Mouse (Mus musculus): Measurements from ENCODE around the gene Ctsc.
"Not testable (repeated sequence)": the region's sequence is repeated elsewhere in the genome, so short reads cannot be mapped to it uniquely, and the experiment has no call there.

The Ctsc gene

DNA sequence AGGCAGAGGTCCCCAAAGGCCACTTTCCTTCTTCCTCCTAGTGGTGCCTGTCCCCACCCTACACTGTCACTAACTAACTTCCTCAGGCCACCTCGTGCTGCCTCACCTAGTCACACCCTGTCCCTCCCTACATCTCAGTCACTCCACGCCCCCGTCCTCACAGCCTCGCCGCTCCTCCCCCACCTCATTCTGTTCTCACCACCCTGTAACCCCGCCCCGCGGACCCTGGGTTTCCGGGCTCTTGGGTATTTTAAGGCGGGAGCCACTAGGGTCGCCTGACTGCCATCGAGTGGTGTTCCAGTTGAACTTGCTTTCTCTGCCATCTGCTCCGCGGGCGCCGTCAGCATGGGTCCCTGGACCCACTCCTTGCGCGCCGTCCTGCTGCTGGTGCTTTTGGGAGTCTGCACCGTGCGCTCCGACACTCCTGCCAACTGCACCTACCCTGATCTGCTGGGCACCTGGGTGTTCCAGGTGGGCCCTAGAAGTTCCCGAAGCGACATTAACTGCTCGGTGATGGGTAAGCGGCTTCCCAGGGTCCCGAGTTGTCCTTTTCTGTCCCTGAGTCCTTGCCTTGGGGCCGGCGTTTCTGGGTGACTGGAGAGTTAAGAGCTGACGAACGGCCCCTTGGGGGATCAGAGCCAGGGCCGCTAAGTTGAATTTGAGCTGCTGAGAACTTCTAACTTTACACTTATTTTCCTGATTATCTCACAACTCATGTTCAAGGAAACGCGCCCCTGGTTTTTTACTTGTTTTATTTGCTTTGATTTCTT, at the start of gene Ctsc:
TSS of gene Ctsc (plus strand) at position 228 of the 770 bp plus-strand sequence.
- DNase-seq (ENCODE audit: low spot score), result peak; percentile 79

DNA sequence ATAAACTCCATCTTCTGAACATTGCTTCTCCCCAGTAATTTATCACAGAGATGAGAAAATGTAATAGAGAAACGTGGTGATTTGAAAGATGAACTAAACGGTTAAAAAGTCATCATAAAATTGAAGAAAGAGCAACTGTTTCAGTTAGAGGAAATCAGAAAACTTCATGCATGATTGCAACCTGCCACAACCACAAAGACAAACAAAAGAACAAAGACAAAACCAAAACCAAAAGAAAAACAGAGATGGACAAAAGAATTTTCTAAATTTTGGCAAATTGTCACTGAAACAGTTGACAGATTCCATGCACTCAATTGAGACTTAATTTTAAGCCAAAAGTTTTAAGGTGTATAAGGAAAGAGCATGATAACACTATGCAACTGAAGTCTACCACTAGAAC, 48.8 kb upstream of the Ctsc start:
- no peak for DNase-seq (ENCODE audit: low spot score)

DNA sequence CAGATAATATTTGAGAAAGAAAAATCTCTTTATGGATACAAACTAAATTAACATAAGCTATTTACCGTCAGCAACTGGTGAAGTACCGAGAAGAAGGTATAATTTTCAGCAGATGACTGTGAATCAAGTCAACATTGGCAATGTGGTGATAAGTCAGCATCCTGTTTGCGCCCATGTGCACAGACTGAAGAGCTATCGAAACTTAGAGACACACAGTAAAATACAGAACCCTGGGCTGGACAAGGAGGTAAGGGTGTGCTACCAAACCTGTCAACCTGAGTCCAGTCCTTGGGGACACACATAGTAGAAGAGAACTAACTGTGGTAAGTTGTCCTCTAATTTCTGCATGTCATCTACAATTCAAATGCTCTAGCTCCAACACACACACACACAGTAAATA, 47.8 kb upstream of the Ctsc start:
- no peak for DNase-seq (ENCODE audit: low spot score)

DNA sequence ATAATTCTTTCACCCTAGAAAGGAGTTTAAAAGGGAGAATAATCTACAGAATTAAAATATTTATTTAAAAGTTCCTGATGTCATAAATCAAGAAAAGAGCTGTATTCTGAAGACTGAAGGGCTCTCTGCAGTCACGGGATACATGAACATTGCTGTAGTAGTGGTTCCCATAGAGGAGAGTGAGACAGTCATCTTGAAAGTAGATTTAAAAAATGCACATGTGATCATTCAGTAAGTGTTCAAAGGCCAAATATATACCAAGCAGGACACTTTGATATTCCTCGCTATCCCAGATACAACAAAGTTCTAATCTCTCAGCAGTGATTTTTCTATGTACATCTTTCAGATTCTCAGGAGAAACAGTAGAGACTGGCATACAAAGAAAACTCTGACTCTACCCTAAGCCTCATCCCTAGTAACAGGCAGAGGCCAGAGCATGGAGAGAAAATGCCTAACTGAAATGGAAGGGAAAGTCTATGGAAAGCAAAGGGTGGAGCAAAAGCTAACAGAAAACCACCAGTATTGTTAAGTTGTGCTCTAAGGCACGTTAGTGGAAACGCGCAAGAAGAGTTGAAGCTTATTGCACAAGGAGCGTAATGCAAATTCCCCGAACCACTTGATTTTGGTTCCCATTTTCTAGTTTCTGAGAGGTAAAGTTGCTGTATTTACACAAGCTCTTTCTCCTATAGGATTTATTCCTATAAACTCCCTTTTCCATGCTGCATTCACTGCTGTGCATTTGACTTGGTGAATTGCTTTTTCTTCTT, 46.9 kb upstream of the Ctsc start:
- DNase-seq (ENCODE audit: low spot score), result no peak

DNA sequence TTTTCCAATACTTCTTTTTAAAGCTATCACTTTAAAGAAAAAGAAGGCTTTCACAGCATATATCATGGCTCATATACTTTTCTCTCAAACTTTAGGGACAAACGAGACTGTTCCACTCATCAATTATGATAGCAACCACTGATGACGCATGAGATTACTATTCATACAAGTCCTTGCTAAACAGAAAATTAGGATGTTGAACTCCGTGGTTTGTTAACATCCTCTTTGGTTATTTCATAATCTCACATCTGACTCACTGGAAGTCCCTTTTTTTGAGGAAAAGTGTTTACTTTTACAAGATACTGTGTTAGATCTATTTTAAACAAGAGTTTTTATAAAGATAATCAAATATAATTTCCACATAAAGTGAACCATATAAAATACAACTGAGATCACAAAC, 34.8 kb upstream of the Ctsc start:
- DNase-seq (ENCODE audit: low spot score), result no peak

DNA sequence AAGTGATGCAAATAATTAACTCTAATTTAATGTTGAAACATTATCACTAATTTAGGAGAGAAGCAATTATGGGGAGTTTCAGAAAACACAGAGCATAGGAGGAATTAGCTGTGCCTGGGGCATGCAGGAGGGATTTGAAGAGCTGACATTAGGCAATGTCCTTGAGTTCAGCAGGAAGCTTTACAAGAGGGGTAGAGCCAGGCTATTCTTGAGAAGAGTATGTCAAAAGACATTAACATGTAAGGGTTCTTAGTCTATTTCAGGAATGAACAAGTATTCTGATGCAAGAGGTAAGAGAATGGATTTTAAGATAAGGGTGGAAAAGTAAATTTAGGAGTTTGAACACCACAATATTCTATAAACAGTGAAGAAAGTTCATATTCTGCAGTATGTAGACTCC, 33.4 kb upstream of the Ctsc start:
- DNase-seq (ENCODE audit: low spot score), result no peak

DNA sequence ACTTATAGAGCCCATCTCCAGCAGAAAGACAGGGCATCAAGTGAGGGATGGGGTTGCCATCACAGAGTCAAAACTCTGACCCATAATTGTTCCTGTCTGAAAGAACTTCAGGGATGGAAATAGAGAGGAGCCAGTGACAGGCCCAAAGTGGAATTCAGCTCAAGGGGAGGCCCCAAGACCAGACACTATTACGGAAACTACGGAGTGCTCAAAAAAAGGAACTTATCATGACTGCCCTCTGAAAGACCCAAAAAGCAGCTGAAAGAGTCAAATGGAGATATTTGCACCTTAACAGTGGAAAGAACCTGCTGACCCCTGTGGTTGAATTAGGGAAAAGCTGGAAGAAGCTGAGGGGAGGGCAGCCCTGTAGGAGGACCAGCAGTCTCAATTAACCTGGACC, 27.5 kb upstream of the Ctsc start:
- not testable (repeated sequence) for DNase-seq (ENCODE audit: low spot score)

DNA sequence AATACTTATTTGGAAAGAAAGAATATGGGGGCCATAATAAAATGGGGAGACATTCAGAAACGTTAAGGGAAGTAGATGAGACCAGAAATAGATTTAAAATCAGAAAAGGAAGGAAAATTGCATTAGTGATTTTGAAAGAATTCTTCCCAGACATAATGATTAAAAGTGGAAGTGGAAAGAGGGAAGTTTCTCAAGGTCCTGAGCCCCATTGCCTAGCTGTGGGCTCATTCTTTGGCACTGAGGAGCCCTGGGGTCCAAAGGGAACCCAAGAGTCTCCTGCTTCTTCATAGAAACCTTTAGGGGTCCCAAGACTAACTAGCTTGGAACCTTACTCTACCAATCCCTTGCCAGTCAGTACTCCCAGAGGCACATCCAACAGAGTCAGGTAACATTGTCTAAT, 26.4 kb upstream of the Ctsc start:
- DNase-seq (ENCODE audit: low spot score), result no peak

DNA sequence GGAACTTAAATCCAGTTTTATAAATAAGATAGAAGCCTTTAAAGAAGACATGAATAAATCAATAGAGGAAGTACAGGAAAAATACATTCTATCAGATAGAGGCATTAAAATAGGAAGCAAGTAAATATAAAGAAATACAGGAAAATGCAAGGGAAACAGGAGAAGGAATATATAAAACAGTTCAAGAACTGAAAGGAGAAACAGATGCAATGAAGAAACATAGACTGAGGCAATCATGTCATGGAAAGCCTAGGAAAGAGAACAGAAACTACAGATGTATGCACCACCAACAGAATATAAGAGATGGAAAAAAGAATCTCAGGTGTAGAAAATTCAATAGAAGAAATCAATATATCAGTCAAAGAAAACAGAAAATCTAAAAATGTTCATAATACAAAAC, 25.8 kb upstream of the Ctsc start:
- no peak for DNase-seq (ENCODE audit: low spot score)

DNA sequence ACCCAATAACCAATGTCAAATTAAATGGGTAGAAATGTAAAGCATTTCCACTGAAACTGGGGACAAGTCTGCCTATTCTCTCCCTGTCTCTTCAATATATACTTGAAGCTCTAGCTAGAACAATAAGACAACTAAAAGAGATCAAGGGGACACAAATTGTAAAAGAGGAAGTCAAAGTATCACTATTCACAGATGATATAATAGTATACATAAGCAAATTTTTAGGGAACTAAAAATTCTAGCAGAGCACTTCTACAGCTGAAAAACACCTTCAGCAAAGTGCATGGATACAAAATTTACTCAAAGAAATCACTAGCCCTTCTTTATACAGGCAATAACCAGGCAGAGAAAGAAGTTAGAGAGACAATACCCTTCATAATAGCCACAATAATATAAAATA, 23.0 kb upstream of the Ctsc start:
- no peak for DNase-seq (ENCODE audit: low spot score)

DNA sequence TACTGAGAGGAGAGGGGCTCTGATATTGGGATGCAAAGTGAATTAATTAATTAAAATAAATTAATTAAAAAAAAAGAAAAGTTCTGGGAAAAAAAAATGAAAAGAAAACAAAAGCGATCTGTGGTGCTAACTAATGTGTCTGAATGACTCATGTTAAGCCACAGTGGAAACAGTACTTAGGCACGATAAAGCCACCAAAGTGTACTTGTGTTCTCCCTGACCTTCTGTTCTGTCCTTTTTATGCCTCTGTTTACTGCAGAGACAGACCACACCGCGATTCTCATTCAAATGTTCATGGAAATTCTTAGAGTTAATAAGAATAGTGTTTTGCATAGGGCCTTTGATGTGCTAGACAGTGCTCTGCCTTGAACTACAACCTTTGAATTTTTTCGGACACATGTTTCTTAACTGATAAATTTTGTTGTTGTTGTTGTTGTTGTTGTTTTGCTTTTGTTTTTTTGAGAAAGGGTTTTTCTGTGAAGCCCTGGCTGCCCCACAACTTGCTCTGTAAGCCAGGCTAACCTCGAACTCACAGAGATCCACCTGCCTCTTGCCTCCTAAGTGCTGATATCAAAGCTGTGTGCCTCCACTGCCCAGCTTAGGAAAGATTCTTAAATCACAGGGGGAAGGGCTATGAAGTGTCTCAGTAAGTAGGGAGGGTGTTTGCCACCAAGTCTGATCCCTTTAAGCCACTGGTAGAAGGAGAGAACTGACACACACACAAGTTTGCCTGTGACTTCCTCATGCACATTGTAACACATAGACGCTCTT, 18.5 kb upstream of the Ctsc start:
- DNase-seq (ENCODE audit: low spot score), result no peak

DNA sequence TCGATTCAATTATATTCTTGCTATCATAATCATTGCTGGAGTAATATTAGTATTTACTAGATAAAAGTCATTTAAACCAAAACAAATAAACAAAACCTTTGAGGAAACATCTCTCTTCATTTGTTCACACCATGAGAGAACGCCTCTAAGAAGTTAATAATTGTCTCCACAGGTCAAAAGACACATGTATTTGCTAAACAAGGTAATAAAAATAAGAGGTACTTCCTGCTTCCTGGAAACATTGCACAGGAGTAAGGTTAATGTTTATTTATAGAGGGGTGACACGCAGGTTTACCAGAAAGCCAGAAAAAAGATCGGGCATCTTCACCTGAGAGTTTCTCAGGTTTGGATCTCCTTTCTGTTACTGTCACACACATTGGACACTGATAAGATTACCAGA, 16.1 kb upstream of the Ctsc start:
- no peak for DNase-seq (ENCODE audit: low spot score)

DNA sequence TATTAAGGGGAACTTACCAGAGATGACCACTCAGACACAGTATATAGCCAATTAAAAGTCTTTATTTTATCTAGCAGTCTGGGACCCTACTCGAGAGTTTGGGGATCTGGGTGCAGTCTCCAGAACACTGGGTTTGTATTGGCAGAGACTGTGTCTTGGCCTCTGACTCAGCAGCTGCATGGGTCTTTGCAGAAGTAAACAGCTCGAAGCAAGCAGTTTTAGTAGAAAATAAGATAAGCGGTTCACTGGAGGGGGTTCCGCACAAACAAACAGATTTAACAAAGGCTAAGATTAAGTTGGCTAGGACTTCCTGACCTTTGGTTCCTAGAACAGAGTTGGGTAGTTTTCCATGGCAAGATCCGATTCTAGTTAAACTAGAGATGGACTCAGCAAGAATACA, 13.0 kb upstream of the Ctsc start:
- no peak for DNase-seq (ENCODE audit: low spot score)

DNA sequence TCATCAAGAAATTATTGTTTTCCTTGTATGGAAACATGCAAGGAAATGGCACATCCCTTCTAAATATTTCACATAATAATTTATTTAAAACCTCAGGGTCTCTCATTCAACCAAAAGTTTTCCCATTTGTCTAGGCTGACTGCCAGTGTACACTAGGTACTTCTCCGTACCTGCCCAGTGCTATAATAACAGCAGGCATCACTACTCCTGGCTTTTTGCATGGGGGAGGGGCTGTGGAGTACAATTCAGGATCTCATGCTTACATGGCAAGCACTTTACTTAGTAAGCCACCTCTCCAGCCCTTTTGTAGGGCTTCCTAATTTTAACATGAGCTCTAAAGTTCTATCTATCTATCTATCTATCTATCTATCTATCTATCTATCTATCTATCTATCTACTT, 8.0 kb upstream of the Ctsc start:
- no peak for DNase-seq (ENCODE audit: low spot score)

DNA sequence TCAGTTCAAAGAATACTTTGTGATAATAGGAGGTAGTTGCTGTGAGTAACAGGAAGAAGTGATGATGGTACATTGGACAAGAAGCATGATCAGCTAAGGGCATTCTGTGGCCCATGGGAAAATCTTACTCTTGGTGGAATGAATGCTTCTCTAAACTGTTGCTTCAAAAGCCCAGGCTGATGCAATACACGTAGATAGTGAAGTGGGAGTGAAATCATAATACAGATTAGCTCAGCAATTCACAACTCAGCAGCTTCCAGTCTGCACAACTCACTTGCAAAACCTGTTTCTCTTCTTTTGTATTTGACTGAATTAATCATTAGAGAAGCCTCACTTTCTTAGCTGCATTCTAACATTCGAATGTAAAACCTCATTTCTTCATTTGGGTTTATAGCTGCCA, 6.4 kb upstream of the Ctsc start:
- DNase-seq (ENCODE audit: low spot score), result no peak

DNA sequence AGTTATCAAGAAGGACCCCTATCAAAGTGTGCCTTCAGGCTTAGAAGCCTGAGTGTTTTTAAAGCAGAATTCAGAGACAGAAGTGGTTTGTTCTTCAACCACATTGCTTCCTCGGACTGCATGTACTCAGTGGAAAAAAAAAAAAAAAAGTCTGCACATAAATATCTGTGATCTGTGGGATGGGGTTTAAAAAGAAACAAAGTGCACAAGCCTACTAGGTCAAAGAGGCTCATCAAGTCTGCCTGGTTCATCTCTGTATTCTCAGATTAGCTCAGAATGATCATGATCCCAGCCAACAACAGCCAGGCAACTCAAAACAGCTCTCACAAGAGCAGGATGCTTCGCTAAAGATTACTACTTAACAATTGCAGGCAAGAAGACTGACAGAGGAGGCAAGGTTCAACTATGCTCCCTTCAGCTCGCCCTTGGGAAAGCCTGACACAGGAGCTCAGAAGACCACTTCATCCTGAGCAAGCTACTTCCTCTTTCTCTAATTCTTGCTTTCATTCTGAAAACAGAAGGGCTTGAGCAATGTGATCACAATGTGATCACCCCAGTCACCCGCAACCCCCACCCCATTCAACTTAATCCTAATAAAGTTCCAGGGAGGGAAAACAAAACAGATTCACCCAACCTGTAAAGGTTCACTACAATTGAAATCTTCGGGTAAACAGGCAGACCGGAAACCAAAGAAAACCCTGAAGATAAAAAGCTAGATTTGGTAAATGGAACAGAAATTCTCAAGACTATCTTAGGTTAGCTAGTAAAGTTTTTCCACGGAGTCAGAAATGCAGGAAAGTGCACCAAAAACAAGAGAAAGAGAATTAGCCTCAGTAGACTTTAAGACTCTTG, 745 bp upstream of the Ctsc start:
- DNase-seq (ENCODE audit: low spot score), result peak; percentile 12

DNA sequence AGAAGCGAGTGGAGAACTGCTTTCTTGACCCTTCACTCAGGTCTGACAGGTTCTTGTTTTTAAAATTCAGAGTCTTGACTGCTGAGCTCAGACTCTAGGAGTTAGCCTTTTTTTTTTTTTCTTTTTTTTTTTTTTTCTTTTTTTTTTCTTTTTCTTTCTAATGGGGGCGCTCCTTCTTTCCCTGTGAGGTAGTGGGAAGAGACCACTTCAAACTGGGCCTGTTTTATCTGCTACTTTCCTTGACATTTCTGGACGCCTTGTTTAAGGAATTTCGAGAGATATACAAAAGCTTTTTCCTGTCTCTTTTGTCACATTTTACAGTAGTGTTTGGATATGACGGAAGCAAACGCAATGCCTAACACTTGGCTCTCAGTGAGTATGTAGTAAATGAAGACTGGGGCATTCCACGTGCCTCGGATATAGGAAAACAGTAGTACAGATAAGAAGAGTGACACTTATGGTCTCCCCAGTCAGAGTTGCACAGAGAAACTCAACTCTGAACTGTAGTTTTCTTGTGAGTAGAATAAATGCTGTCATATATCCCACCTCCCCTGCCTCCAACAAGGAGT, 827 bp downstream of the Ctsc start:
- DNase-seq (ENCODE audit: low spot score), result no peak

DNA sequence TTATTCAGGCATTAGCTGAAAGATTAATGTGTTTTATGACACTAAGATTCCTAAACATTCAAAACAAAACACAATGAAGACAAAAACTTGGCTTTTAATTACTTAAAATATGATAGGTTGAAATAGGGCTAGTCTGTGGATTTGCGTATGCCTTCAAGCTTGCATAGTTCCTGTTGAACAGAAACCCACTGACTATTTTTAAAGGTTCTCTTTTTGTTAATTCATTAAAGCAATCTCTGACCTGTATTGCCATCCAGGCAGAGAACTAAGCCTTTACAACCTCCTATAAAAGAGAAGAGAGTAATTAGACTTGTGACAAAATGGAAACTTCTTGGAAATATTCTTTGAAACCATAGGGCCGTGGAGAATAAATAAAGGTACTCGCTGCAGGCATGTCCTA, 7.4 kb downstream of the Ctsc start:
- no peak for DNase-seq (ENCODE audit: low spot score)

DNA sequence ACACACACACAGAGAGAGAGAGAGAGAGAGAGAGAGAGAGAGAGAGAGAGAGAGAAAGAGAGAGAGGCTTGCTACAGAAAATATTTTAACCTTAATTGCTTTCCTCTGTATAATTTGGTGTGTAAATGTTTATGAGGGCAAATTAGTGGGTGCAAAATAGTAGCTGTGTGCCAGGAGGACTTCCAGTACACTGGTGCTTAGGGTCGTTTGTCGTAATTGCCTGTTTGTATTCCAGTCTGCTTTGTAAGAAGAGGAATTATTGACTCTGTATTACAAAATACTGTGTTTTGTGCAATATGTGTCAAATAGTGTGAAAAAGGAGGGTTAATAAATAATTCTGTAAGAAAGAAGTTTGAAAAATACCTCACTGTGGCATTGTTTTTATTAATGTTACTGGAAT, 13.2 kb downstream of the Ctsc start:
- no peak for DNase-seq (ENCODE audit: low spot score)

DNA sequence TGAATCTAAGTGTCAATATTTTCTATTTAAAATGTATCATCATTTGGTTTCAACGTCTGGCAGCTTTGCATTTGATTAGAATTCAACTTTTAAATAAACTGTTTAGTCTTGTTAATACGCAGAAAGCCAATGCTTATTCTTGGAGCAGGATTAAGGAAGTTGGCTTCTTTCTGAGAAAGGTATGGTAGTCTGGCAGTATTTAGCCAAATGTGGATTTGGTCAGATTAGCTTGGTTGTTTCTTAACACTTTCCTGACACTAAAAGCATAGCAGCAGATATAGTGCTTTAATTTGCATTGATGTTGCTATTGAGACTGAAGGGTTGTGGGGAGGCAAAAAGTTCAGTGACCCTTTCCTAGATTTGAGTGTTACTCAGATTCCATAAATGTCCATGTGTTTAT, 14.2 kb downstream of the Ctsc start:
- DNase-seq (ENCODE audit: low spot score), result no peak

DNA sequence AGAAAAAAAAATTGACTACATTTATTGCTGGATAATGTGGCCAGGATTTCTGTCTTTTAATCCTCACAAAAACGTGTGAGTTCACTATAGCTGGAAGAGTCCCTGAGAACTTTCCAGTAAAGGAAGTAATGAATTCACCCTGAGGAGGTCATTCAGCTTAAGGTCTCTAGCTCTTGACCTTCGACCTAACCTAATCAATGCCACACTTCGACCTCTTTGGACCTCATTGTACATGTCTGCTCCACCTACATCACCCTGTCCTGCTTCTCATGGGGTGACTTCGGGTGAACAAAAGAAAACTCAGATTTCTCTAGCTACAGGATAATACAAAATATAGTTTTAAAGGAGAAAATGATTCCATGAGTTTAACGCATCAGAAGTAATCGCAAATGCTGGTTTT, 16.0 kb downstream of the Ctsc start:
- no peak for DNase-seq (ENCODE audit: low spot score)

DNA sequence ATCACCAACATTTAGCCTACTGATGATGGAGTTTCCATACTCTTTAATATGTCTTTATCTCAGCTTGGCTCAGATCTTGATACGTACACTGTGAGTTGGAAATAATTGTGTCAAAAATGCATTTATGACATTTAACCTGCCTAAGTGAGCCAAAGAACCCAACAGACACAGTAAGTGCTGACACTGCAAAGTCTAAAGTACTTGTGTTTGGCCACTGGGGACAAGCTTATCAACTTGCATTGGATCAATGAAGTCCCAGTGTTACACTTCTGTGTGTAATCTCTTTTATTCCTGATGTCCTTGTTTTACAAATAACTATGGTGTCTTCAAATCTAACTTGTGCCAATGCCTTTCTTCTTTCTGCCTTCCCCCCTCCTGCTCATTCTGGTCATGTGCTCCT, 18.1 kb downstream of the Ctsc start:
- no peak for DNase-seq (ENCODE audit: low spot score)
